Mouse (Mus musculus) kidney, adult 8-10 months (tissue): ENCODE results near the gene Serpinb6e.

ENCODE experiments used
- DNase-seq, 2 experiments: peaks; one replicate each; pipeline ENCODE4 v3.0.0; 2022

The Serpinb6e gene

DNA sequence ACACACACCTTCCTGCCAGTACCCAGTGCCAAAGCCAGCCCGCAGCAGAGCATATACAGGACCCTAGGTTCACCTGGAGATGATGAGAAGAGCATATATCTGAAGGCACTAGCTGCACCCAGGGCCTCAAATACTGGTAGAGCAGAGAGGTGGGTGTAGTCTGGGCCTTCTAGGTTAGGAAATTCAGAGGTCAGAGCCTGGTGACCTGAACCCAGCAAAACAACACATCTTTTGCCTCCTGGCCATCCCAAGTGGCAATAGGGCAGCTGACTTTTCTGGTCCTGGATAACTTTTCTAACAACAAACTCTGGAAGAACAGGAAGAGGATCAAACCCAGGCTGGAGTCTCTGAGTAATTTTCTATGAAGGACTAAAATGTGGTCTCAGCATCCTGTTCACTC lies at the start of gene Serpinb6e:
Gene Serpinb6e (minus strand): TSS at position 101 of the 400 bp plus-strand sequence.
- no peak for DNase-seq

DNA sequence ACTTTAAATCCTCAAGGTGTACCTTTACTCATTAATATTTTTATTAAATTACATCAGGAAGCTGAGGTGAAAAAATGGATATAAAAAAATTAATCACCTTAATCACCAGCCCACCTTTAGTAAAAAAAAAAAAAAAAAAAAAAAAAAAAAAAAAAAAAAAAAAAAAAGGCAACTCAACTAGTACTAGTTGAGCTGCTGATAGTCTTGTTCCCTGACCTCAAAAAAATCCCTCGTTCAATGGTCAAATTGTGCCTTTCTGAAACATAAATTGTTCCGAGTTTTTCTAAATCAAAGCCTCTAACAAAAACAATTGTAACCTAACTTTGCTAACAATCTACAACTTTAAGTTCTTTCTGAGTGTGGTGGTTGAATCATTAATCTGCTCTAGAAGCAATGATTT lies 12.5 kb downstream of the Serpinb6e start:
- no peak for DNase-seq

DNA sequence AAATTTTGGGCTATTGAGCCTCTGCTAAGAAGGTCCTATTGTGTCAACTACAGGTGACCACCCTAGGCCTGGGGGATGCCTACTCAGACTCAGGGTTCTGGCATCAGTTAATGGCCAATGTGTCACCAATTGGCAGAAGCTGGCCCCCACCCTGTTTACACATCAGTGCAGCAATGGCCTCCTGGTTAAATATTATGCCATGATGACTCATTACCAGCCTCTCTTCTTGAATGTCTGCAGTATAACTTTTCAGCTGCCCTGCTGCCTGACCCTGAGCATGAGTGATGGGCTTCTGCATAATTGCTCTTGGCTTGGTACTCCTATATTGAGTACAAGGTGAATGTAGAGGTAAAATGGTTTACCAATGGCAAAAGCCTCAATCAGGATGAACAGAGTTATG lies 19.8 kb downstream of the Serpinb6e start:
- no peak for DNase-seq

DNA sequence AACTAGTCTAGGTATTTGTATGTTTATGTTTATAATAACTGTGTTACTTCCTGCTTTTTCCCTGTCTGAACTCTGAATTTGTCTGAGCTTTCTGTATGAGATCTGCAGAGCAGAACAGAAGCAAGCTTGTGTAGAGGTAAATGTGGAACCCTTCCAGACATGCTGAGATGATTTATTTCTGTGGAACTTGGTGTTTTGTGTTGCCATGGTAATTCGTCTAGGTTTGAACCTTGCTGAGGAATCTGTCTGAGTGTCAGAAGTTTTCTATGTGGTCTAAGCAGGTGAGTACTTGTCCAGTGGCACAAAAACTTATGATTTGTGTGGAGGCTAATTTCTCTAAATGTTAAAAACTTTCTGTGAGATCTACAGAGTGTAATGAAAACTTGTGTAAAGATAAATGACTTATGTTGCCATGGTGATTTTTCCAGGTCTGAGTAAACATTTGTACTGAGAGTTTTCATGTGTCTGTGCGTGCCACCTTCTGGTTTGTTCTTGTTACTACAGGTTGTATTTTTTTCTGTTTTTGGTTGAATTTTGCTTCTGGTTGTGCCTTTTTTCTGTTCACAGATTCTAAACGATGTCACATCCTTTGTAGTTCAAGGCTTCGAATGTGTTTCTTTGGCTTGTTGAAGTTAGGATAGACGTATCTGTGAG lies 21.6 kb downstream of the Serpinb6e start:
- DNase-seq = no peak
